24 mouse cellular contexts compared by ENCODE assay signal in genomic region chr3:100496081-100496480, GRCm38 (mm10).
"Had no signal": no experiment of that assay in that cellular context is flagged by ENCODE, and none has a peak within 500 bp of the region (broad histone marks: within the 10 kb centered on the region; RNA-seq: fewer than 3 reads in every experiment).

No protein-coding gene starts in this region.

- H3K4me3 ChIP-seq: heart, adult 2 months; heart, embryonic 13.5 days; heart, embryonic 15.5 days; hindbrain, embryonic 13.5 days; hindbrain, embryonic 15.5 days; kidney, embryonic 15.5 days; left cerebral cortex, adult 2 months; limb, embryonic 10.5 days; limb, embryonic 12.5 days had no signal

- DNase-seq: gastrocnemius, postnatal 10 days; gastrocnemius, postnatal 36 days; heart, adult 11 months; heart, adult 2 months; heart, postnatal 14 days; heart, postnatal 36 days; kidney, adult 11 months; kidney, adult 2 months; kidney, adult 9 months; kidney, postnatal 14 days; kidney, postnatal 36 days; layer of hippocampus, adult 9-11 months had no signal

- ATAC-seq: intestine, embryonic 16.5 days had no signal

- H3K27me3 ChIP-seq: heart, embryonic 15.5 days; hindbrain, embryonic 15.5 days; kidney, embryonic 15.5 days had no signal

- H3K9ac ChIP-seq: heart, embryonic 13.5 days; heart, embryonic 15.5 days; hindbrain, embryonic 13.5 days; hindbrain, embryonic 15.5 days; kidney, embryonic 15.5 days; limb, embryonic 12.5 days had no signal

- H3K4me1 ChIP-seq: heart, embryonic 13.5 days; heart, embryonic 15.5 days; hindbrain, embryonic 13.5 days; hindbrain, embryonic 15.5 days; kidney, embryonic 15.5 days; limb, embryonic 10.5 days; limb, embryonic 12.5 days had no signal

- H3K9me3 ChIP-seq: heart, embryonic 15.5 days; hindbrain, embryonic 15.5 days; kidney, embryonic 15.5 days; limb, embryonic 10.5 days; limb, embryonic 12.5 days had no signal

- H3K27ac ChIP-seq: heart, adult 2 months; heart, embryonic 13.5 days; heart, embryonic 15.5 days; hindbrain, embryonic 13.5 days; hindbrain, embryonic 15.5 days; hindbrain, postnatal 0 days; kidney, embryonic 15.5 days; kidney, postnatal 0 days; left cerebral cortex, adult 2 months; limb, embryonic 10.5 days; limb, embryonic 12.5 days had no signal

- H3K36me3 ChIP-seq: heart, embryonic 13.5 days; heart, embryonic 15.5 days; hindbrain, embryonic 13.5 days; hindbrain, embryonic 15.5 days; kidney, embryonic 15.5 days; limb, embryonic 10.5 days; limb, embryonic 12.5 days had no signal

- H3K4me2 ChIP-seq: heart, embryonic 11.5 days; heart, embryonic 13.5 days; heart, embryonic 15.5 days; hindbrain, embryonic 13.5 days; hindbrain, embryonic 15.5 days; kidney, embryonic 15.5 days; limb, embryonic 12.5 days had no signal
